Mouse (Mus musculus): Measurements from ENCODE around the gene Tmem192. TPM values are rescaled to one million over a fixed set of nuclear protein-coding genes. Genes with fewer than 3 reads are reported as not detected.

The Tmem192 gene
- 46.0 and 50.8 TPM in 2 replicates for polyA plus RNA-seq (2015; fragmentation: Nextera tagmentation; extraction: Ambion mirVana)

- peak within 1 kb of the TSS; percentile 72 for H3K9ac ChIP-seq
- peak; percentile 98 for ATAC-seq
- H3K27ac ChIP-seq: peak within 1 kb of the TSS; percentile 86
- H3K36me3 ChIP-seq: no peaks in the 10 kb centered on the region
- H3K9me3 ChIP-seq: no peaks in the 10 kb centered on the region
- peak within 1 kb of the TSS; percentile 69 for H3K4me2 ChIP-seq (replicated peaks)
- peak within 1 kb of the TSS; percentile 96 for H3K4me3 ChIP-seq (replicated peaks)
- H3K4me1 ChIP-seq (replicated peaks): no peaks in the 10 kb centered on the region
- WGBS: 1% methylated on average over 72 of the region's 73 CpGs
- H3K27me3 ChIP-seq (replicated peaks): no peaks in the 10 kb centered on the region; the same call in 1 of the 2 replicates
Measured at GRCm38 (mm10) chr8:64946820-64947697, at the start of gene Tmem192. Tmem192 (plus strand) TSS chr8:64947185.

GRCm38 (mm10) chr8:64898710-64899109 lies 48.3 kb upstream of the Tmem192 start:
- Histone ChIP-seq H3K27ac (no peak overlapping the region), H3K4me3 (replicated peaks) (no peak overlapping the region), H3K9me3 (no peaks in the 10 kb centered on the region), H3K27me3 (replicated peaks) (no peaks in the 10 kb centered on the region), H3K36me3 (no peaks in the 10 kb centered on the region), H3K4me2 (replicated peaks) (no peak overlapping the region), H3K9ac (no peak overlapping the region), H3K4me1 (replicated peaks) (0 out of 2 replicates have a peak, but pooled peaks cover 3% of the 10 kb centered on the region)
- WGBS: 19% methylated on average over 4 of the region's 4 CpGs
- no peak for ATAC-seq

- H3K27ac ChIP-seq: no peak overlapping the region
- no peak for ATAC-seq
- WGBS: 96% methylated on average over 3 of the region's 3 CpGs
- H3K27me3 ChIP-seq (replicated peaks): no peaks in the 10 kb centered on the region
- H3K4me1 ChIP-seq (replicated peaks): 0 out of 2 replicates have a peak, but pooled peaks cover 3% of the 10 kb centered on the region
- no peaks in the 10 kb centered on the region for H3K9me3 ChIP-seq
- H3K9ac ChIP-seq: no peak overlapping the region
- no peak overlapping the region for H3K4me3 ChIP-seq (replicated peaks)
- no peaks in the 10 kb centered on the region for H3K36me3 ChIP-seq
- no peak overlapping the region for H3K4me2 ChIP-seq (replicated peaks)
Measured at GRCm38 (mm10) chr8:64900645-64901044, 46.3 kb upstream of the Tmem192 start.

- Histone ChIP-seq H3K4me1 (replicated peaks) (0 out of 2 replicates have a peak, but pooled peaks cover 3% of the 10 kb centered on the region), H3K4me2 (replicated peaks) (no peak overlapping the region; the same call in 1 of the 2 replicates), H3K27me3 (replicated peaks) (no peaks in the 10 kb centered on the region), H3K9ac (no peak overlapping the region), H3K27ac (no peak overlapping the region), H3K9me3 (no peaks in the 10 kb centered on the region), H3K36me3 (no peaks in the 10 kb centered on the region), H3K4me3 (replicated peaks) (no peak overlapping the region)
- WGBS: 44% methylated on average over 7 of the region's 7 CpGs
- ATAC-seq: peak; percentile 23; the same call in 1 of the 2 replicates
Measured at GRCm38 (mm10) chr8:64901527-64902156, 45.3 kb upstream of the Tmem192 start.

GRCm38 (mm10) chr8:64902191-64902590 lies 44.8 kb upstream of the Tmem192 start:
- no peaks in the 10 kb centered on the region for H3K9me3 ChIP-seq
- H3K4me1 ChIP-seq (replicated peaks): 0 out of 2 replicates have a peak, but pooled peaks cover 3% of the 10 kb centered on the region
- no peak for ATAC-seq
- no peaks in the 10 kb centered on the region for H3K27me3 ChIP-seq (replicated peaks)
- H3K4me3 ChIP-seq (replicated peaks): no peak overlapping the region
- 40% methylated on average over 12 of the region's 12 CpGs for WGBS
- no peak overlapping the region for H3K27ac ChIP-seq
- H3K4me2 ChIP-seq (replicated peaks): no peak overlapping the region; the same call in 1 of the 2 replicates
- H3K9ac ChIP-seq: no peak overlapping the region
- no peaks in the 10 kb centered on the region for H3K36me3 ChIP-seq

GRCm38 (mm10) chr8:64903778-64904177 lies 43.2 kb upstream of the Tmem192 start:
- H3K9me3 ChIP-seq: no peaks in the 10 kb centered on the region
- H3K9ac ChIP-seq: no peak overlapping the region
- 0 out of 2 replicates have a peak, but pooled peaks cover 3% of the 10 kb centered on the region for H3K4me1 ChIP-seq (replicated peaks)
- no peaks in the 10 kb centered on the region for H3K36me3 ChIP-seq
- ATAC-seq: no peak
- no peak overlapping the region for H3K4me3 ChIP-seq (replicated peaks)
- H3K4me2 ChIP-seq (replicated peaks): no peak overlapping the region
- no peaks in the 10 kb centered on the region for H3K27me3 ChIP-seq (replicated peaks)
- no peak overlapping the region for H3K27ac ChIP-seq
- 72% methylated on average over 3 of the region's 3 CpGs for WGBS

GRCm38 (mm10) chr8:64910026-64910425 lies 37.0 kb upstream of the Tmem192 start:
- Histone ChIP-seq H3K4me2 (replicated peaks) (no peak overlapping the region), H3K27ac (no peak overlapping the region), H3K9ac (no peak overlapping the region), H3K9me3 (no peaks in the 10 kb centered on the region), H3K4me1 (replicated peaks) (no peaks in the 10 kb centered on the region), H3K27me3 (replicated peaks) (no peaks in the 10 kb centered on the region), H3K36me3 (no peaks in the 10 kb centered on the region), H3K4me3 (replicated peaks) (no peak overlapping the region)
- WGBS: 90% methylated on average over 2 of the region's 2 CpGs
- ATAC-seq: no peak

- no peaks in the 10 kb centered on the region for H3K9me3 ChIP-seq
- H3K4me2 ChIP-seq (replicated peaks): no peak overlapping the region
- 87% methylated on average over 5 of the region's 5 CpGs for WGBS
- H3K36me3 ChIP-seq: no peaks in the 10 kb centered on the region
- H3K4me3 ChIP-seq (replicated peaks): no peak overlapping the region
- no peaks in the 10 kb centered on the region for H3K27me3 ChIP-seq (replicated peaks)
- no peak overlapping the region for H3K27ac ChIP-seq
- no peak for ATAC-seq
- H3K9ac ChIP-seq: no peak overlapping the region
- no peaks in the 10 kb centered on the region for H3K4me1 ChIP-seq (replicated peaks)
Measured at GRCm38 (mm10) chr8:64916793-64917192, 30.2 kb upstream of the Tmem192 start.

GRCm38 (mm10) chr8:64923329-64923728 lies 23.7 kb upstream of the Tmem192 start:
- no peak for ATAC-seq
- Histone ChIP-seq H3K9ac (no peak overlapping the region), H3K27me3 (replicated peaks) (no peaks in the 10 kb centered on the region), H3K4me2 (replicated peaks) (no peak overlapping the region), H3K4me1 (replicated peaks) (no peaks in the 10 kb centered on the region), H3K27ac (no peak overlapping the region), H3K36me3 (no peaks in the 10 kb centered on the region), H3K9me3 (no peaks in the 10 kb centered on the region), H3K4me3 (replicated peaks) (no peak overlapping the region)
- 84% methylated on average over 3 of the region's 3 CpGs for WGBS

GRCm38 (mm10) chr8:64925762-64926161 lies 21.2 kb upstream of the Tmem192 start:
- Histone ChIP-seq H3K4me2 (replicated peaks) (no peak overlapping the region), H3K9me3 (no peaks in the 10 kb centered on the region), H3K9ac (no peak overlapping the region), H3K4me1 (replicated peaks) (no peaks in the 10 kb centered on the region), H3K36me3 (no peaks in the 10 kb centered on the region), H3K27me3 (replicated peaks) (no peaks in the 10 kb centered on the region), H3K4me3 (replicated peaks) (no peak overlapping the region), H3K27ac (no peak overlapping the region)
- no peak for ATAC-seq
- WGBS: 90% methylated on average over 4 of the region's 4 CpGs

GRCm38 (mm10) chr8:64926355-64926754 lies 20.6 kb upstream of the Tmem192 start:
- no peak for ATAC-seq
- Histone ChIP-seq H3K9ac (no peak overlapping the region), H3K27ac (no peak overlapping the region), H3K27me3 (replicated peaks) (no peaks in the 10 kb centered on the region), H3K9me3 (no peaks in the 10 kb centered on the region), H3K4me1 (replicated peaks) (no peaks in the 10 kb centered on the region), H3K4me2 (replicated peaks) (no peak overlapping the region), H3K4me3 (replicated peaks) (no peak overlapping the region), H3K36me3 (no peaks in the 10 kb centered on the region)
- 51% methylated on average over 3 of the region's 3 CpGs for WGBS

GRCm38 (mm10) chr8:64928938-64929337 lies 18.0 kb upstream of the Tmem192 start:
- Histone ChIP-seq H3K4me1 (replicated peaks) (no peaks in the 10 kb centered on the region), H3K4me3 (replicated peaks) (no peak overlapping the region), H3K9me3 (no peaks in the 10 kb centered on the region), H3K9ac (no peak overlapping the region), H3K4me2 (replicated peaks) (no peak overlapping the region), H3K36me3 (no peaks in the 10 kb centered on the region), H3K27me3 (replicated peaks) (no peaks in the 10 kb centered on the region; the same call in 1 of the 2 replicates), H3K27ac (no peak overlapping the region)
- 90% methylated on average over 6 of the region's 6 CpGs for WGBS
- ATAC-seq: no peak

All from intestine, embryonic 15.5 days (tissue).